Mouse (Mus musculus) ZHBTc4 (cell line): ENCODE measurements around the gene Hira.
"Not testable (repeated sequence)": the region's sequence is repeated elsewhere in the genome, so short reads cannot be mapped to it uniquely, and the experiment has no call there.

Source experiments
- DNase-seq: peaks from one replicate; pipeline ENCODE4 v3.0.0-alpha.2; 2011; ENCODE audit warnings: low read depth, low spot score

Gene Hira

GRCm38 (mm10) chr16:18921771-18922170, 44.9 kb downstream of the Hira start:
- no peak for DNase-seq

- DNase-seq = no peak
Measured at GRCm38 (mm10) chr16:18927963-18928362, 51.1 kb downstream of the Hira start.

GRCm38 (mm10) chr16:18938321-18939082, 61.7 kb downstream of the Hira start:
- DNase-seq = peak; percentile 47

GRCm38 (mm10) chr16:18943906-18944305, 67.1 kb downstream of the Hira start:
- DNase-seq = no peak

GRCm38 (mm10) chr16:18948941-18949340, 72.1 kb downstream of the Hira start:
- DNase-seq = no peak

- no peak for DNase-seq
Measured at GRCm38 (mm10) chr16:18950351-18950750, 73.5 kb downstream of the Hira start.

GRCm38 (mm10) chr16:18952813-18953212, 76.0 kb downstream of the Hira start:
- no peak for DNase-seq

GRCm38 (mm10) chr16:18955070-18955469, 78.2 kb downstream of the Hira start:
- DNase-seq = no peak

- DNase-seq = no peak
Measured at GRCm38 (mm10) chr16:18963486-18963885, 86.6 kb downstream of the Hira start.

- no peak for DNase-seq
Measured at GRCm38 (mm10) chr16:18969420-18970128, 92.7 kb downstream of the Hira start.

GRCm38 (mm10) chr16:18970837-18971236, 94.0 kb downstream of the Hira start:
- peak; percentile 29 for DNase-seq

- DNase-seq = peak; percentile 40
Measured at GRCm38 (mm10) chr16:18975665-18976064, 98.8 kb downstream of the Hira start.

- no peak for DNase-seq
Measured at GRCm38 (mm10) chr16:18976315-18976714, 99.5 kb downstream of the Hira start.

- no peak for DNase-seq
Measured at GRCm38 (mm10) chr16:18986381-18986780, 109.5 kb downstream of the Hira start.

- DNase-seq = no peak
Measured at GRCm38 (mm10) chr16:18986860-18987259, 110.0 kb downstream of the Hira start.

GRCm38 (mm10) chr16:19002610-19003389, 126.0 kb downstream of the Hira start:
- peak; percentile 77 for DNase-seq

- DNase-seq = no peak
Measured at GRCm38 (mm10) chr16:19003757-19004156, 126.9 kb downstream of the Hira start.

- DNase-seq = no peak
Measured at GRCm38 (mm10) chr16:19005298-19005697, 128.5 kb downstream of the Hira start.

- DNase-seq = no peak
Measured at GRCm38 (mm10) chr16:19006715-19007114, 129.9 kb downstream of the Hira start.

- not testable (repeated sequence) for DNase-seq
Measured at GRCm38 (mm10) chr16:19007186-19007591, 130.4 kb downstream of the Hira start.

GRCm38 (mm10) chr16:19010710-19011109, 133.9 kb downstream of the Hira start:
- DNase-seq = no peak

GRCm38 (mm10) chr16:19013550-19013949, 136.7 kb downstream of the Hira start:
- no peak for DNase-seq
